Mouse (Mus musculus): ENCODE data around the gene Arhgef15. TPM values are rescaled to one million over a fixed set of nuclear protein-coding genes. Genes with fewer than 3 reads are reported as not detected.
"Not testable (repeated sequence)": the region's sequence is repeated elsewhere in the genome, so short reads cannot be mapped to it uniquely, and the experiment has no call there.

Gene Arhgef15
- polyA plus RNA-seq (2015; fragmentation: Nextera tagmentation; extraction: Ambion mirVana): 8.9 and 11.3 TPM in 2 replicates

- TF ChIP-seq CTCF (IDR thresholded peaks at IDR 0.05; ENCODE audit: low read depth): no peak
- no peak for DNase-seq (ENCODE audit: low spot score)
- Histone ChIP-seq H3K36me3 (ENCODE audit: insufficient read depth, low read length) (no peaks in the 10 kb centered on the region), H3K9me3 (replicated peaks; ENCODE audit: low read length) (no peaks in the 10 kb centered on the region), H3K4me2 (ENCODE audit: low read length) (peak within 1 kb of the TSS; percentile 34), H3K27ac (peak within 1 kb of the TSS; percentile 58), H3K4me3 (replicated peaks; ENCODE audit: low read depth, low read length) (peak within 1 kb of the TSS; percentile 26), H3K9ac (ENCODE audit: low read depth, low read length) (peak within 1 kb of the TSS; percentile 32), H3K27me3 (ENCODE audit: insufficient read depth, low read length) (0 out of 2 replicates have a peak, but pooled peaks cover 6% of the 10 kb centered on the region), H3K4me1 (replicated peaks; ENCODE audit: insufficient read depth, low read length) (peaks cover 8% of the 10 kb centered on the region; the same call in 1 of the 2 replicates)
- no peak for ATAC-seq (replicated peaks; ENCODE audit: low FRiP score, low read depth)
- 51% methylated on average over 8 of the region's 8 CpGs for WGBS
Observed at GRCm38 (mm10) chr11:68957308-68957707, at the start of gene Arhgef15. TSS of gene Arhgef15 (minus strand) at chr11:68957480.

- not testable (repeated sequence) for H3K4me3 ChIP-seq (replicated peaks; ENCODE audit: low read depth, low read length); H3K9me3 ChIP-seq (replicated peaks; ENCODE audit: low read length); H3K27ac ChIP-seq; H3K36me3 ChIP-seq (ENCODE audit: insufficient read depth, low read length); H3K27me3 ChIP-seq (ENCODE audit: insufficient read depth, low read length); H3K4me2 ChIP-seq (ENCODE audit: low read length); ATAC-seq (replicated peaks; ENCODE audit: low FRiP score, low read depth); DNase-seq (ENCODE audit: low spot score); H3K9ac ChIP-seq (ENCODE audit: low read depth, low read length); H3K4me1 ChIP-seq (replicated peaks; ENCODE audit: insufficient read depth, low read length)
Observed at GRCm38 (mm10) chr11:69006575-69006974, 49.3 kb upstream of the Arhgef15 start.

- no peak for TF ChIP-seq CTCF (IDR thresholded peaks at IDR 0.05; ENCODE audit: low read depth)
- Histone ChIP-seq H3K9me3 (replicated peaks; ENCODE audit: low read length) (no peaks in the 10 kb centered on the region), H3K4me3 (replicated peaks; ENCODE audit: low read depth, low read length) (no peak overlapping the region), H3K36me3 (ENCODE audit: insufficient read depth, low read length) (peaks cover 24% of the 10 kb centered on the region), H3K27me3 (ENCODE audit: insufficient read depth, low read length) (no peaks in the 10 kb centered on the region), H3K27ac (no peak overlapping the region), H3K4me1 (replicated peaks; ENCODE audit: insufficient read depth, low read length) (0 out of 2 replicates have a peak, but pooled peaks cover 5% of the 10 kb centered on the region), H3K9ac (ENCODE audit: low read depth, low read length) (no peak overlapping the region), H3K4me2 (ENCODE audit: low read length) (no peak overlapping the region)
- WGBS: 86% methylated on average over 7 of the region's 7 CpGs
- ATAC-seq (replicated peaks; ENCODE audit: low FRiP score, low read depth): no peak
- DNase-seq (ENCODE audit: low spot score): no peak
Observed at GRCm38 (mm10) chr11:69005193-69005592, 47.9 kb upstream of the Arhgef15 start.

- ATAC-seq (replicated peaks; ENCODE audit: low FRiP score, low read depth) (no peak), DNase-seq (ENCODE audit: low spot score) (peak; percentile 42)
- WGBS: 54% methylated on average over 4 of the region's 4 CpGs
- H3K9ac ChIP-seq (ENCODE audit: low read depth, low read length): no peak overlapping the region
- peak; percentile 46; the same call in 1 of the 2 replicates for TF ChIP-seq CTCF (IDR thresholded peaks at IDR 0.05; ENCODE audit: low read depth)
- H3K27ac ChIP-seq: no peak overlapping the region
- H3K4me2 ChIP-seq (ENCODE audit: low read length): no peak overlapping the region
- 0 out of 2 replicates have a peak, but pooled peaks cover 5% of the 10 kb centered on the region for H3K4me1 ChIP-seq (replicated peaks; ENCODE audit: insufficient read depth, low read length)
- H3K4me3 ChIP-seq (replicated peaks; ENCODE audit: low read depth, low read length): no peak overlapping the region
- H3K36me3 ChIP-seq (ENCODE audit: insufficient read depth, low read length): peaks cover 36% of the 10 kb centered on the region
- H3K9me3 ChIP-seq (replicated peaks; ENCODE audit: low read length): no peaks in the 10 kb centered on the region
- H3K27me3 ChIP-seq (ENCODE audit: insufficient read depth, low read length): no peaks in the 10 kb centered on the region
Observed at GRCm38 (mm10) chr11:69003592-69003991, 46.3 kb upstream of the Arhgef15 start.

- peaks cover 42% of the 10 kb centered on the region for H3K36me3 ChIP-seq (ENCODE audit: insufficient read depth, low read length)
- 91% methylated on average over 4 of the region's 4 CpGs for WGBS
- ATAC-seq (replicated peaks; ENCODE audit: low FRiP score, low read depth): not testable (repeated sequence)
Observed at GRCm38 (mm10) chr11:69002782-69003181, 45.5 kb upstream of the Arhgef15 start.

GRCm38 (mm10) chr11:68997080-68997479 lies 39.8 kb upstream of the Arhgef15 start:
- Histone ChIP-seq H3K4me2 (ENCODE audit: low read length) (no peak overlapping the region), H3K4me1 (replicated peaks; ENCODE audit: insufficient read depth, low read length) (no peaks in the 10 kb centered on the region), H3K27ac (no peak overlapping the region), H3K36me3 (ENCODE audit: insufficient read depth, low read length) (peaks cover 70% of the 10 kb centered on the region), H3K27me3 (ENCODE audit: insufficient read depth, low read length) (no peaks in the 10 kb centered on the region), H3K9me3 (replicated peaks; ENCODE audit: low read length) (no peaks in the 10 kb centered on the region), H3K9ac (ENCODE audit: low read depth, low read length) (no peak overlapping the region), H3K4me3 (replicated peaks; ENCODE audit: low read depth, low read length) (no peak overlapping the region)
- DNase-seq (ENCODE audit: low spot score) (no peak), ATAC-seq (replicated peaks; ENCODE audit: low FRiP score, low read depth) (no peak)
- WGBS: 98% methylated on average over 4 of the region's 4 CpGs
- no peak for TF ChIP-seq CTCF (IDR thresholded peaks at IDR 0.05; ENCODE audit: low read depth)

More at GRCm38 (mm10) chr11:69002782-69003181, 45.5 kb upstream of the Arhgef15 start:
- not testable (repeated sequence) for H3K9ac ChIP-seq (ENCODE audit: low read depth, low read length); H3K27ac ChIP-seq; H3K27me3 ChIP-seq (ENCODE audit: insufficient read depth, low read length); H3K4me2 ChIP-seq (ENCODE audit: low read length); H3K4me1 ChIP-seq (replicated peaks; ENCODE audit: insufficient read depth, low read length); H3K9me3 ChIP-seq (replicated peaks; ENCODE audit: low read length); H3K4me3 ChIP-seq (replicated peaks; ENCODE audit: low read depth, low read length); DNase-seq (ENCODE audit: low spot score)

- ATAC-seq (replicated peaks; ENCODE audit: low FRiP score, low read depth) (no peak), DNase-seq (ENCODE audit: low spot score) (no peak)
- WGBS: 93% methylated on average over 3 of the region's 3 CpGs
- no peak overlapping the region for H3K4me2 ChIP-seq (ENCODE audit: low read length)
- no peak overlapping the region for H3K9ac ChIP-seq (ENCODE audit: low read depth, low read length)
- no peaks in the 10 kb centered on the region for H3K9me3 ChIP-seq (replicated peaks; ENCODE audit: low read length)
- no peak overlapping the region for H3K4me3 ChIP-seq (replicated peaks; ENCODE audit: low read depth, low read length)
- no peaks in the 10 kb centered on the region for H3K4me1 ChIP-seq (replicated peaks; ENCODE audit: insufficient read depth, low read length)
- H3K27me3 ChIP-seq (ENCODE audit: insufficient read depth, low read length): no peaks in the 10 kb centered on the region
- H3K36me3 ChIP-seq (ENCODE audit: insufficient read depth, low read length): peaks cover 69% of the 10 kb centered on the region
- H3K27ac ChIP-seq: no peak overlapping the region
- TF ChIP-seq CTCF (IDR thresholded peaks at IDR 0.05; ENCODE audit: low read depth): peak; percentile 32; the same call in 1 of the 2 replicates
Observed at GRCm38 (mm10) chr11:68994377-68994776, 37.1 kb upstream of the Arhgef15 start.
